Mouse (Mus musculus) heart, postnatal 14 days (tissue): ENCODE measurements around the gene Zfp386. TPM values are rescaled to one million over a fixed set of nuclear protein-coding genes. Genes with fewer than 3 reads are reported as not detected.
A peak's percentile ranks its signal among the peaks of the same experiment; 100 is the strongest.

Experiments used
- DNase-seq, 2 experiments: peaks; one replicate each; pipeline ENCODE4 v3.0.0; 2021 to 2022
- intact Hi-C: fragments of 180-260 bp; cut with DNase I; formaldehyde crosslinking; loops from one replicate; pipeline ENCODE4 v1.15.1; 2025
- total RNA-seq, 2 experiments: library from RNA; stranded (reverse); gene quantifications; 2 replicates each; pipeline ENCODE4 v1.2.3; 2021

Zfp386 gene
- total RNA-seq, 2 experiments from 2014 or later = 27.9 to 30.4 TPM

DNA sequence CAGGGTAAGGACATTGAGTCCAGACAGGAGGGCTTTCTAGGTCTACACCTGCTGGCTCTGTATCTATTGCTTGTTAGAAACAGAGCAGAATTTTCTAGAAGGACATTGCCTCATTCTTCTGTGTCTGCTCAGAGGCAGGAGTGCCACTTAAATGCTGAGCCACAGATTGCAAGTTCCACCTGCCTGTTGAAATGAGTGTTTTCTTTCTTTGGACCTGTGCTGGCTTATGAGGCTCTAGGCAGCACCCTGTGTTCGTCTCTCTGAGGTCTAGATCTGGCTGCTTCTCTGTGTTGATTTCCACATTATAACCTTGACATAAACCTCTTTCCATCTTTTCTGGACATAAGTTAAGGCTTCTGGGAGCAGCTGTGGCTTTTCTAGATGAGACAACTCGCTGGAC lies 36.8 kb downstream of the Zfp386 start:
- no peak for DNase-seq
- intact Hi-C loops = no loop called here

GRCm38 (mm10) chr12:116086951-116087600 lies 39.6 kb downstream of the Zfp386 start:
- intact Hi-C loops = no loop called here
- no peak for DNase-seq

- no peak for DNase-seq
- intact Hi-C loops = no loop called here
Observed at GRCm38 (mm10) chr12:116089836-116090235, 42.3 kb downstream of the Zfp386 start.

DNA sequence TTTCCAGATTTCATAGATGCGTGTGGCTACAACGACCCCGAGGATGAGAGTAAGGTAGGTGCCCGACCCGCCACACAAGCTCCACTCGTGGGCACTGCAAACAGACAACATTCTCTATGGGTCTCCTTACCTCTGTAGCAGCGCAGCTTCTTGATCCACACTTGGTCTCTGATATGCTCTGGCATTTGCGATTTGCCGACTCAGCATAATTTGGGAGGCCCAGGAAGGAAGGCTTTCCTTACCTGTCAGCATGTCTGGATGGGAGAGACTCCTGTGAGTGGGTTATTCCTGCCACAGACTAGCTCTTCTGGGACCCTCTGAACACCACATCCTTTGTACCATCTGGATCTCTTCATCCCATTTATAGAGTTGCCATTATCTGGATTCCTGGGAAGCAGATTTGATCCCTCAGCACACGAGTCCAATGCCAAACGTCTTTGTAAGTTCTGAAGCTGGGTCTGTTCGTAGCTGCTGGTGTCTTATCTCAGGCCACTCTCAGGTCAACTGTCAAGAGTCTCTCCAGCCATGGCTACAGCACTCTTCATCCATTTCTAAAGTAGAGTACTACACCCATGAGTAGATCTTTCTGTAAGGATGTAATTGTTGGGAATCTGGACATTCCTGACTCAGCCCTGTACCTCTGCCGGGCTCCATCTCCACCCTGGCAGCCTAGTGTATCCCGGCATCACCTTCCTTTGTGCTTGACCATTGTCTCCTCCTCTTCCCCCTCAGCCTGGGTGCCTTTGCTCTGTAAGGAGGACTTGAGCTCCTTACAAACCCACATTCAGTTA lies 47.4 kb downstream of the Zfp386 start:
- DNase-seq = no peak
- intact Hi-C loops = no loop called here

GRCm38 (mm10) chr12:116096361-116096904 lies 48.9 kb downstream of the Zfp386 start:
- DNase-seq = no peak

GRCm38 (mm10) chr12:116097166-116097565 lies 49.6 kb downstream of the Zfp386 start:
- intact Hi-C loops = no loop called here
- no peak for DNase-seq

More at GRCm38 (mm10) chr12:116096361-116096904, 48.9 kb downstream of the Zfp386 start:
- intact Hi-C loops = no loop called here

- intact Hi-C loops = no loop called here
- DNase-seq = no peak
Observed at GRCm38 (mm10) chr12:116101945-116102344, 54.4 kb downstream of the Zfp386 start.

GRCm38 (mm10) chr12:116109451-116110353 lies 62.2 kb downstream of the Zfp386 start:
- intact Hi-C loops = no loop called here

DNA sequence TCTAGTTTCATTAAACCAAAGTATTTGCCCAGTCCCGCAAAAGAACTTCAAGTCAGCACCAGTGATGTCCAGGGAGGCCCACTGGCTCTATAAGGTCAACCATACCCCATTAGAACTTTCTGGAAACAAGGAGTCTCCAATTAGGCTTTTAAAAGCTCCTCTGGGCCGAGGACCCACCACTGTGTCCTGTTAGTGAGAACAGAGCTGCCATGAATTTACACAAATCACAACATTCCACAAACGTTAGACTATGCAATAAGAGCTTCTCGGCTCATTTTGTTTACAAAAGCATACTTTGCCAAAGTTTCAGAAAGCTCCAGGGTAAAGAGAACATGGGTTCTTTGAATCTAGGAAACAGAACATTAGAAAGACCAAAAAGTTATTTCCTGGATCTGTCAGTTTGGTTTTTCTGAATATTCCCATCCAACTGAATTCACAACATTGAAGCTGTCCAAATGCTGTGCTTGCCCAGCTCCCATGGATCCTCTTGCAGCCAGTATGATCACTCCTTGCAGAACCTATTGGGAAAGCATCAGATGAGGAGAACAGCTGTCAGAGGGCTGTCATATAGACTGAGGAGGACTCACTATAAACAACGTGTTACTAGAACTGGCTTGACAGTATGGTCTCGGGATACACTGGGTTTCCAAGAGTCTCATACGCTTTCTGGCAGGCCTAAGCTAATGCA lies 63.6 kb downstream of the Zfp386 start:
- no peak for DNase-seq
- intact Hi-C loops = no loop called here

More at GRCm38 (mm10) chr12:116109451-116110353, 62.2 kb downstream of the Zfp386 start:
- DNase-seq = peak; percentile 20 to 42

Other genes with a start within 250 kb of the Zfp386 start
- 1 to 10 TPM; 2.2 to 2.3 TPM for gene Vipr2, start 30.0 kb downstream of the Zfp386 start, total RNA-seq
- 1 to 10 TPM; 2.7 to 2.8 TPM for gene Wdr60, start 215.3 kb downstream of the Zfp386 start, total RNA-seq
- gene Gm11027, start 227.7 kb downstream of the Zfp386 start, total RNA-seq = not detected
- 10 to 100 TPM; 30.9 to 34.7 TPM for gene Esyt2, start 233.5 kb downstream of the Zfp386 start, total RNA-seq